Mouse (Mus musculus) spleen, adult 18-20 months (tissue): ENCODE measurements at regions not wholly inside any gene's neighbourhood (a gene's known extent, or its start where the extent isn't known, plus 50 kb on each side); places are given as distances from the start of the nearest gene placed in this dataset.

Source experiments
- DNase-seq, 2 experiments: peaks; one replicate each; pipeline ENCODE4 v3.0.0; 2022; ENCODE audit warnings: mixed read lengths in 2 of 2

GRCm38 (mm10) chr10:111420195-111420838 lies 52.7 kb upstream of the Nap1l1 start:
- DNase-seq = no peak

GRCm38 (mm10) chr10:111422057-111422456 lies 51.0 kb upstream of the Nap1l1 start:
- DNase-seq = no peak

GRCm38 (mm10) chr10:111422649-111423048 lies 50.4 kb upstream of the Nap1l1 start:
- no peak for DNase-seq
